ENCODE assay signal across 30 mouse cellular contexts in genomic region chr7:100938106-100938505, GRCm38 (mm10). TPM values are rescaled to one million over a fixed set of nuclear protein-coding genes. Genes with fewer than 3 reads are reported as not detected.
DNase-seq lines count a peak whose midpoint lies in the region; ATAC-seq and TF ChIP-seq lines count a peak whose summit lies in the region.
"Had no signal": no experiment of that assay in that cellular context is flagged by ENCODE, and none has a peak within 500 bp of the region (broad histone marks: within the 10 kb centered on the region; RNA-seq: fewer than 3 reads in every experiment).

No protein-coding gene starts in this region.

- 0 out of 2 replicates have a peak, but pooled peaks cover under 1% of the 10 kb centered on the region for H3K27me3 ChIP-seq in midbrain, postnatal 0 days (ENCODE audit: insufficient read depth, low read length)
- H3K27me3 ChIP-seq in midbrain, embryonic 11.5 days (ENCODE audit: control insufficient read depth, insufficient read depth, low read length), result no peaks in the 10 kb centered on the region
- H3K27me3 ChIP-seq in myocyte (ENCODE audit: control insufficient read depth, insufficient read depth, insufficient read length), result no peaks in the 10 kb centered on the region
- H3K27me3 ChIP-seq: embryonic facial prominence, embryonic 12.5 days; neural tube, embryonic 12.5 days had no signal

- TF ChIP-seq CTCF in midbrain, postnatal 0 days (IDR thresholded peaks at IDR 0.05), result no peak

- H3K36me3 ChIP-seq in midbrain, postnatal 0 days (ENCODE audit: insufficient read depth, low read length), result no peaks in the 10 kb centered on the region
- no peaks in the 10 kb centered on the region for H3K36me3 ChIP-seq in midbrain, embryonic 11.5 days (ENCODE audit: control insufficient read depth, insufficient read depth, low read length)
- H3K36me3 ChIP-seq in myocyte (ENCODE audit: control insufficient read depth, insufficient read depth), result no peaks in the 10 kb centered on the region
- H3K36me3 ChIP-seq: embryonic facial prominence, embryonic 12.5 days; forebrain, embryonic 10.5 days; hindbrain, embryonic 10.5 days; neural tube, embryonic 12.5 days had no signal

- H3ac ChIP-seq in myocyte (ENCODE audit: control insufficient read depth, insufficient read length), result no peak overlapping the region

- 86% methylated on average over 16 of the region's 16 CpGs for WGBS in midbrain, postnatal 0 days
- 90% methylated on average over 16 of the region's 16 CpGs for WGBS in midbrain, embryonic 11.5 days

- H3K9ac ChIP-seq in midbrain, postnatal 0 days (replicated peaks; ENCODE audit: low read length, poor library complexity, severe bottlenecking), result no peak overlapping the region
- no peak overlapping the region for H3K9ac ChIP-seq in midbrain, embryonic 11.5 days (ENCODE audit: low read length)
- H3K9ac ChIP-seq: embryonic facial prominence, embryonic 12.5 days; liver, embryonic 14.5 days; lung, embryonic 14.5 days; neural tube, embryonic 12.5 days had no signal

- no peak overlapping the region for H3K4me2 ChIP-seq in midbrain, postnatal 0 days (ENCODE audit: low read depth, low read length, poor library complexity, severe bottlenecking)
- no peak overlapping the region for H3K4me2 ChIP-seq in midbrain, embryonic 11.5 days
- H3K4me2 ChIP-seq in myocyte (ENCODE audit: low read depth), result no peak overlapping the region
- H3K4me2 ChIP-seq: embryonic facial prominence, embryonic 12.5 days; lung, embryonic 14.5 days; neural tube, embryonic 12.5 days had no signal

- TF ChIP-seq POLR2A in myocyte (IDR thresholded peaks at IDR 0.05; ENCODE audit: insufficient read length, low read depth), result no peak

- H3K9me3 ChIP-seq in midbrain, postnatal 0 days (ENCODE audit: low read length), result no peaks in the 10 kb centered on the region
- H3K9me3 ChIP-seq in midbrain, embryonic 11.5 days (ENCODE audit: control insufficient read depth, low read length), result no peaks in the 10 kb centered on the region
- H3K9me3 ChIP-seq: embryonic facial prominence, embryonic 12.5 days; forebrain, embryonic 10.5 days; hindbrain, embryonic 10.5 days; megakaryocyte, embryonic 14.5 days; neural tube, embryonic 12.5 days had no signal

- no peak overlapping the region for H3K27ac ChIP-seq in midbrain, postnatal 0 days (ENCODE audit: low read depth, low read length)
- no peak overlapping the region for H3K27ac ChIP-seq in midbrain, embryonic 11.5 days (ENCODE audit: low read depth, low read length)
- H3K27ac ChIP-seq: embryonic facial prominence, embryonic 12.5 days; forebrain, embryonic 10.5 days; gastrocnemius, adult 2 months; hindbrain, embryonic 10.5 days; layer of hippocampus, adult 2 months; left cerebral cortex, adult 2 months; liver, embryonic 14.5 days; neural tube, embryonic 12.5 days had no signal

- intact Hi-C loops in left cerebral cortex, postnatal 4 days (cut with DNase I), result no loop called here
- intact Hi-C loops in left cerebral cortex, postnatal 14 days (cut with DNase I), result no loop called here

- H3K4me3 ChIP-seq in midbrain, postnatal 0 days (ENCODE audit: low read depth, low read length), result no peak overlapping the region
- H3K4me3 ChIP-seq in midbrain, embryonic 11.5 days (ENCODE audit: low read depth, low read length), result no peak overlapping the region
- no peak overlapping the region for H3K4me3 ChIP-seq in myocyte
- H3K4me3 ChIP-seq: embryonic facial prominence, embryonic 12.5 days; forebrain, embryonic 10.5 days; gastrocnemius, adult 2 months; hindbrain, embryonic 10.5 days; layer of hippocampus, adult 2 months; left cerebral cortex, adult 2 months; megakaryocyte, embryonic 14.5 days; neural tube, embryonic 12.5 days had no signal

- DNase-seq in cerebellum, postnatal 10 days, result peak; percentile 74 to 85
- peak; percentile 74 for DNase-seq in left cerebral cortex, postnatal 4 days
- no peak for DNase-seq in left cerebral cortex, postnatal 14 days (ENCODE audit: low spot score in 2 of 2)
- peak; percentile 66 for DNase-seq in midbrain, postnatal 0 days (ENCODE audit: low spot score)
- DNase-seq in midbrain, embryonic 11.5 days (ENCODE audit: low spot score, missing footprints), result no peak
- DNase-seq in retina, embryonic 14.5 days (ENCODE audit: low spot score), result no peak
- DNase-seq: adrenal gland, postnatal 10 days; cerebellum, adult 18-20 months; cerebellum, postnatal 36 days; embryo, embryonic 11 days; gastrocnemius, adult 2 months; heart, postnatal 14 days; liver; lung, embryonic 14.5 days; midbrain, embryonic 14.5 days; right cerebral cortex, postnatal 4 days; thymus, adult 2 months; thymus, postnatal 36 days had no signal

- H3K79me2 ChIP-seq in myocyte (ENCODE audit: control insufficient read depth, insufficient read depth), result no peaks in the 10 kb centered on the region

- H3K4me1 ChIP-seq in midbrain, postnatal 0 days (ENCODE audit: insufficient read depth, low read length), result no peaks in the 10 kb centered on the region
- H3K4me1 ChIP-seq in midbrain, embryonic 11.5 days (ENCODE audit: control insufficient read depth, insufficient read depth, low read length), result no peaks in the 10 kb centered on the region

- no peak for ATAC-seq in cerebellum, adult (ENCODE audit: insufficient number of reproducible peaks, low FRiP score, low TSS enrichment)
- ATAC-seq in midbrain, postnatal 0 days (ENCODE audit: low FRiP score), result 0 out of 2 replicates have a peak, but pooled peaks have one; percentile 14
- no peak for ATAC-seq in midbrain, embryonic 11.5 days (ENCODE audit: low FRiP score)
- ATAC-seq: forebrain, embryonic 16.5 days; intestine, postnatal 0 days had no signal

TF ChIP-seq in myocyte, 11 proteins besides CTCF, POLR2A, EP300 and RAD21:
- TF ChIP-seq MYOG (IDR thresholded peaks at IDR 0.05; ENCODE audit: control insufficient read depth in 1 of 3, insufficient read depth in 1 of 3, insufficient read length in 2 of 3, low read depth in 2 of 3), result peak in 1 of 3 experiments; percentile 8
- no peak for TF ChIP-seq USF1 (IDR thresholded peaks at IDR 0.05; ENCODE audit: low read depth)
- TF ChIP-seq TCF3 (IDR thresholded peaks at IDR 0.05; ENCODE audit: insufficient read length, low read depth), result no peak
- TF ChIP-seq POLR2AphosphoS2 (IDR thresholded peaks at IDR 0.05; ENCODE audit: insufficient read length, low read depth), result peak; percentile 35

RNA-seq across cellular contexts. Expression of gene Arhgef17, which starts 6.2 kb away (rescaled TPM):
- 10 to 100 TPM; 44.2 to 45.3 TPM for total RNA-seq in left cerebral cortex, postnatal 4 days (2021)
- total RNA-seq in left cerebral cortex, postnatal 14 days (2021), result 10 to 100 TPM; 81.3 to 91.6 TPM
- 77.6 and 89.1 TPM in 2 replicates for total RNA-seq in midbrain, postnatal 0 days (2014; rRNA removed)
- polyA plus RNA-seq in midbrain, postnatal 0 days (2015; fragmentation: Nextera tagmentation; extraction: Ambion mirVana), result 16.3 and 16.7 TPM in 2 replicates
- polyA plus RNA-seq in midbrain, embryonic 11.5 days (2014; fragmentation: Nextera tagmentation; extraction: Ambion mirVana), result 6.8 and 6.9 TPM in 2 replicates
- polyA plus RNA-seq in myocyte (2012; fragmentation: generic; extraction: Trizol), result 24.7 TPM

RNA-seq across cellular contexts. Expression of gene P2ry6, which starts 36.3 kb away (rescaled TPM):
- total RNA-seq in left cerebral cortex, postnatal 4 days (2021), result 1 to 10 TPM; 2.0 to 2.5 TPM
- 1 to 10 TPM; 4.2 to 4.3 TPM for total RNA-seq in left cerebral cortex, postnatal 14 days (2021)
- 2.0 and 4.3 TPM in 2 replicates for total RNA-seq in midbrain, postnatal 0 days (2014; rRNA removed)
- 2.7 and 3.3 TPM in 2 replicates for polyA plus RNA-seq in midbrain, postnatal 0 days (2015; fragmentation: Nextera tagmentation; extraction: Ambion mirVana)
- polyA plus RNA-seq in midbrain, embryonic 11.5 days (2014; fragmentation: Nextera tagmentation; extraction: Ambion mirVana), result 1.6 and 2.4 TPM in 2 replicates
- polyA plus RNA-seq in myocyte (2012; fragmentation: generic; extraction: Trizol), result 0.13 TPM

Comparison
In these comparisons a context has a peak if more than half of its experiments do, and no peak if none do; other contexts are left out.
1. DNase-seq: peak in cerebellum, postnatal 10 days (2 of 2), left cerebral cortex, postnatal 4 days (single experiment) and midbrain, postnatal 0 days (single experiment); none in left cerebral cortex, postnatal 14 days (0 of 2), midbrain, embryonic 11.5 days (single experiment) and retina, embryonic 14.5 days (single experiment).